Mouse (Mus musculus): Measurements from ENCODE around the gene Fbxo30.
A peak's percentile ranks its signal among the peaks of the same experiment; 100 is the strongest.
"Not testable (repeated sequence)": the region's sequence is repeated elsewhere in the genome, so short reads cannot be mapped to it uniquely, and the experiment has no call there.

The Fbxo30 gene

DNA sequence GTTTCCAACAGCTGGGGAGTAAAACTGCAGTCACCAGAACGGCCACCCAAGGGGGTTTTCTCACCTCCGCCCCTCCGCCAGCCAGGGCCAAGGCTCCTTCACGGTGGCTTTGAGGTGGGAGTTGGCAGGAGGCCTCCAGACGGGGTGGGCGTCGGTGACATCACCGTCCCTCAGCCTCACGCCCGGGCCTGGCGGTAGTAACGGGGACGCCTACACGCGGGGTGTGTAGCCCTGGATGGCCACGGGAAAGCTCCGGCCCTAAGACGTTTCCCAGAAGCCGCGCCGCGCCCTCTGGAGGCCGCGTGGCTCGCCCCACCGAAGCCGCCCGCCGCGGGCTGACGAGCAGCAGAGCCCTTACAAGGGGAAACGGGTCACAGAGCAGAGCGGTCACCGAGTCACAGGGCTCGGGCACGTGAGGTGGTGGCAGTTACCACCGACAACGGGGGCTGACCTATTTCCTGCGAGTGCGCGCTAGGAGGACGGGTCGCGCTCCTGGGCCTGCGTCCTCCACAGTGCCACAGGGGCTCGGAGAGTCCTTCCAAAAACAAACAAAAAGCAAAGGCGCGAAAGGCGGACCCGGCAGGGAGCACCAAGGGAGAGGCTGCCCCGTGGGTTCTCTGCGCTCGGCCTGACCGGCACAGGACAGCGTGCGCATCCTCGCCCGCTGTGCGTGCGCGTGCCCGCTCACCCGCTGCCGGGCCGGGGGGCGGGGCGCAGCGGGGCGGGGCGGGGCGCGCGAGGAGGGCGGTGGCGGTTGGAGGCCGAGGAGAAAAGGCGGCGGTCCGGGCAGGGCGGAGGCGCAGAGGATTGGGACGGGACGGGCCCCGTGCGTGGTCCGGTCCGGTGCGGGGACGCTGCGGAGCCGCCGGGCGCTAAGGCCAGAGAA, at the start of gene Fbxo30:
Fbxo30 (plus strand) TSS at position 753 of the 886 bp plus-strand sequence.
- peak; percentile 90 for DNase-seq (ENCODE audit: low spot score)

DNA sequence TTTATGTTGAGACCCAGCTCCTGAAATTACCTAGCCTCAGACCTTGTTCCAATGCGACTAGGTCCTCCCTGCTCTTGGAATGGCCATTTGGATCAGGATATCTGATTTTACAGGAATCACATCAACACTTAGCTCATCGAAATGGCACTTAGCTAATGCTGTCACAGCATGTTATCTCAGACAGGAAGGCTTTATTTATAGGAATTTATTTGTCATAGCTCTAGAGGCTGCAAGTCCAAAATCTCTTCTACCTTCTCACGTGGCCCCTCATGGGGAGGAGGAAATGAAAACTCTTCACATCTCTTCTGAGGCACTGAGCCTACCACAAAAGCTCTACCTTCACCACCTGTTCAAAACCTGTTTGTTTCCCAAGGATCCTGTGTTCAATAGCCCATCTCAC, 47.9 kb upstream of the Fbxo30 start:
- DNase-seq (ENCODE audit: low spot score): no peak

GRCm38 (mm10) chr10:11242988-11243387, 38.1 kb upstream of the Fbxo30 start:
- not testable (repeated sequence) for DNase-seq (ENCODE audit: low spot score)

GRCm38 (mm10) chr10:11248210-11248609, 32.9 kb upstream of the Fbxo30 start:
- DNase-seq (ENCODE audit: low spot score): no peak

DNA sequence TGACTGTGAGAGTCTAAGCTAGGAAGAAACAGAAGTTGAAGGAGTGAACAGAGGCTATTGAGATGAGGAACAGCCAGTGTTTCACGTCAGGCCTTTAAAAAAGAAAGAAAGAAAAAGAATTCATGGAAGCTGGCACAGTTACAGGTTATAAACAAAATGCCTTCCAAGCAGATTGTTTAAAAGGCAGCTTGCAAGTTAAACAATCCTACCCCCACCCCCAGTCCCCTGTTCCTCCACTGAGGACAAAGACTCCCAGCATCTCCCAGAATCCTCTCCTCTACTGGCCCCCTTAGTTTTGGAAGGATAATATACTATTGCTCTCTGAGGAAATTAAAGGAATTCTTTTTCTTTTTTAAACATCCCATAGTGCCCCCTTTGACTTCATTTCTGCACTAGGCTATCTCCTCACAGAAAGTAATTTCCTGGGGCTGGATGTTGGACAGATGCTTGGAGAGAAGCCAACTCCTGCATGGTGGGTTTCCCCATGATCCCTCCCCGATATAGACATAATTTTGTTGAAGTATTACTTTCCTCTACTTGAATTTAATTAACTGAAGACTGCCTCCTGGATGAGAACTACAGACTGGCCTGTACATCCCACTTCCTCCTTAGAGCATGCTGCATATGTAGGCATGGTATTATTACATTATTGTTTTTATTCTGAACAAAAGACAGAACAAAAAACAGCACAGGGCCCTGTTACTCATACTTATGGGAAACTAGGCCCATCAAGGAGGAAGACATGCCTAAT, 30.7 kb upstream of the Fbxo30 start:
- no peak for DNase-seq (ENCODE audit: low spot score)

DNA sequence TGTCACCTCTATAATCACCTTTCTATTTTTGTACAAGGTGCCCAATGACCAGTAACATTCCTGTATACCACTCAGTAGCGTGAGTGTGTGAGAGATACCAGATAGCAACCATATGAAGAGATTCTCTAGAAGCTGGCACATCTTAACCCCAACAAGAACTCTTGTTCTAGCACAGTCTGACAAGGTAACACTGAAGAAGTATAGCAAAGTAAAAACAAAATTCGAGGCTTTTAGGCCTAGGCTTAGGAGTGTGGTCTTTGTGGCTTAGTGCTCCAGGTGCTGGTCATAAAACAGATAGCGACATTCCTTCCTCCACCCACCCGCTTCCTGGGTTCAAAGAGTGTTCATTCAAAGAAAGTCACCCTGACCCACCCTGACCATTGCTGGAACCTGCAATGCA, 27.5 kb upstream of the Fbxo30 start:
- not testable (repeated sequence) for DNase-seq (ENCODE audit: low spot score)

- no peak for DNase-seq (ENCODE audit: low spot score)
Observed at GRCm38 (mm10) chr10:11260119-11260518, 21.0 kb upstream of the Fbxo30 start.

DNA sequence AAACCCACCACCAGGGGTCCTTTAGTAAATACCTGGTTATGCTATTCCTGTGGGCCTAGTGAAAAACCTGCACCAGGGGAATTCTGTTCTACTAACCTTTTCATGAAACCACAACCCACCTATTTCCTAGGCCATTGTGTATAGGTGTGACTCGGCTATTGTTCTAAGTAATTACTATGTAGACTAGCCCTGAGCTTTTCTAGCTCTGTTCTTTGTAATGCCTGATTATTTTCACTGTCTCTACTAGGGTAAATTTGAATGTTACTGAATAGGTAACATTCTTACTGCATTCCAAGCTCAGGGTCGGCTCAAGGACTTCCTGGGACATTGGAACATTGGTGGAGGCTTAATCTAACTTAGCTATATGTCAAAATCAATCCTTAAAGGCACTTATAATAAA, 18.8 kb upstream of the Fbxo30 start:
- not testable (repeated sequence) for DNase-seq (ENCODE audit: low spot score)

DNA sequence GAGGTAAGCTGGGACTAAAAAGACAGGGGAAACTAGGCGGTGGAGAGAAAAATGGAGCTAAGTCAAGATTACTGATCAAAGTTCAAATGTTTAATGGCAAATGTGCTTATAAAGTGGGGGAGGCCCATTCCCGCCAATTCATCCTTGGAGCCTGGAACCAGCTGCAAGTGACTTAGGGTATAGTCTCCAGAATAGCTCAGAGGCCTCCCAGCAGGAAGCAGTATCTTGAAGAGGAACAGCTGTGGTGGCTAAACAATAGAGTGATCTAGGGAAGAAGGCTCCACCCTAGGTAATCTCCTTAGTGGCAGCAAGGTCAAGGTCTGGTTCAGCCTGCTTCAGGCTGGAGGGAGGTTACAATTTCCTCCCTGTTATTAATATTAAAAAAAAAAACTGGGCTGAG, 17.3 kb upstream of the Fbxo30 start:
- not testable (repeated sequence) for DNase-seq (ENCODE audit: low spot score)

- DNase-seq (ENCODE audit: low spot score): no peak
Observed at GRCm38 (mm10) chr10:11269165-11269564, 12.0 kb upstream of the Fbxo30 start.

GRCm38 (mm10) chr10:11274431-11274830, 6.7 kb upstream of the Fbxo30 start:
- no peak for DNase-seq (ENCODE audit: low spot score)

- no peak for DNase-seq (ENCODE audit: low spot score)
Observed at GRCm38 (mm10) chr10:11280235-11280577, 924 bp upstream of the Fbxo30 start.

GRCm38 (mm10) chr10:11281498-11282305, 572 bp downstream of the Fbxo30 start:
- no peak for DNase-seq (ENCODE audit: low spot score)

GRCm38 (mm10) chr10:11282306-11282631, 1.1 kb downstream of the Fbxo30 start:
- no peak for DNase-seq (ENCODE audit: low spot score)

- DNase-seq (ENCODE audit: low spot score): no peak
Observed at GRCm38 (mm10) chr10:11298418-11298817, 17.3 kb downstream of the Fbxo30 start.

DNA sequence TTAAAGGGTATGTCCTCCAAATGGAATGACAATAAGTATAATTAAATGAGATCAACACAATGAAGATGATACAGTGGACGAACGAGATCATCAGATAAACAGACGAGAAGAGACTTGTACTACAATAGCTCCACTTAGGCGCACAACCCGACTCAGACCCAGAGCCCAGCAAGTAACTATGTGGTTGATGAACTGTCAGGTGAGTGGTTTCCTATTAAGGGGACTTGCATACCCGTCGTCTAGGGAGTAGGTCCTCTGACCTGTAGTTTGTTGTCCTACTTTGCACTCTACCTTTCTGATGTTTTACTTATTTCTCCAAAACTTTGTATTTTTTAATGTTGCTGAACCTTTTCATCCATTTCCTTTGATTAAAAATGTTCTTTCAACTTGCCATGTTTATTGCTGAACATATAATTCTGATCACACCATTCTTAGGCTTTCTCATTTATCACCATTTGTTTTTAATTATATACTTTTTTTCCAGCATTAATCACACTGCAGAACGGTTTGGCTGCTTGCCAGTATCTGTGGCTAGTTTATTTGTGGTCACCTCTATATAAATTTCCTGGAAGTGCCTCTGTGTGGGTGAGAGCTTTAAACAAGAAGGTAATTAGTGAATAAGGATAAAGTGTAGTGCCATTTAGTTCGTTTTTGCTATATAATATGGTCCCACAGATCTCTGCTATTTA, 24.4 kb downstream of the Fbxo30 start:
- no peak for DNase-seq (ENCODE audit: low spot score)

DNA sequence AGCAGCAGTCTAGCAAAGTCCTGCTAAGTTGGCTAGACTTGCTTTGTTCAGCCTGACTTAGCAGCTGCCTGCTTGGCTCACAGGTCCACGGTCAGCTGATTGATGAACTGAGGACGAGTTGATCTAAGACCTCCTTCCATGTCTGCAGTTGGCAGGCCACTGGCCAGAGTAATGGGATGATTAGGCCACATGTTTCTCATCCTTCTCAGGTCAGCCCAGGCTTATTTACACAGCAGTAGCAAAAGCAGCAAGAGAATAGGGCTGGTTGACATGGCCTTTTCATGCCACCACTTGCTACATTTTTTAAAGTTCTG, 24.9 kb downstream of the Fbxo30 start:
- DNase-seq (ENCODE audit: low spot score): no peak

- DNase-seq (ENCODE audit: low spot score): no peak
Observed at GRCm38 (mm10) chr10:11309866-11310265, 28.7 kb downstream of the Fbxo30 start.

DNA sequence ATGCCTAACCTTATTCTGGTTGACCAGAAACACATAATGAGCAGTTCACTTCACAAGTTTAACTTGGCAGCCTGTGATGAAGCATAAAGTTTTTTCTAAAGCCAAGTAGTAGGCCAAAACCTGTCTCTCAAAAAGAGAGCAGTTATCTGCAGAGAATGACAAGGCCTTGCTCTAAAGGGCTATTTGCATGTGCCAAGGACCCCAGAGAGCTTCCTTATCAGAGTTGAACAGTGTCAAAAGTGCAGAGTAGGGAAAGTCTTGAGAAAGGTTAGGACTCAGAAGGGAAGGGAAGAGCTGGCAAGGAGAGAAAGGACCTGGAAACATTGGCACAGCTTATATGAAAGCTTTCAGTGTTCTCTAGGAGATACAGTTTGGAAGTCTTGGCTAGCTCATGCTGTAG, 29.4 kb downstream of the Fbxo30 start:
- DNase-seq (ENCODE audit: low spot score): no peak

GRCm38 (mm10) chr10:11317856-11318454, 36.8 kb downstream of the Fbxo30 start:
- DNase-seq (ENCODE audit: low spot score): not testable (repeated sequence)

- DNase-seq (ENCODE audit: low spot score): no peak
Observed at GRCm38 (mm10) chr10:11319446-11319970, 38.4 kb downstream of the Fbxo30 start.

All from layer of hippocampus, adult 11-12 months (tissue).